Mouse (Mus musculus): Measurements from ENCODE around the gene Carmil1. TPM values are rescaled to one million over a fixed set of nuclear protein-coding genes. Genes with fewer than 3 reads are reported as not detected.
"Not testable (repeated sequence)": the region's sequence is repeated elsewhere in the genome, so short reads cannot be mapped to it uniquely, and the experiment has no call there.

The Carmil1 gene
- total RNA-seq, 2 experiments from 2014 or later: 7.1 to 9.5 TPM

GRCm38 (mm10) chr13:24110329-24110728, 170.3 kb downstream of the Carmil1 start:
- DNase-seq: no peak
- intact Hi-C loops (cut with DNase I): no loop called here

GRCm38 (mm10) chr13:24108282-24108681, 172.3 kb downstream of the Carmil1 start:
- DNase-seq: no peak
- intact Hi-C loops (cut with DNase I): no loop called here

- intact Hi-C loops (cut with DNase I): no loop called here
- no peak for DNase-seq
Observed at GRCm38 (mm10) chr13:24107058-24107457, 173.5 kb downstream of the Carmil1 start.

- intact Hi-C loops (cut with DNase I): no loop called here
- no peak for DNase-seq
Observed at GRCm38 (mm10) chr13:24105838-24106237, 174.8 kb downstream of the Carmil1 start.

GRCm38 (mm10) chr13:24105340-24105669, 175.3 kb downstream of the Carmil1 start:
- intact Hi-C loops (cut with DNase I): no loop called here
- DNase-seq: no peak

- intact Hi-C loops (cut with DNase I); DNase-seq: not testable (repeated sequence)
Observed at GRCm38 (mm10) chr13:24104611-24105339, 175.8 kb downstream of the Carmil1 start.

GRCm38 (mm10) chr13:24104016-24104415, 176.6 kb downstream of the Carmil1 start:
- intact Hi-C loops (cut with DNase I): no loop called here
- DNase-seq: no peak

GRCm38 (mm10) chr13:24103152-24103551, 177.4 kb downstream of the Carmil1 start:
- intact Hi-C loops (cut with DNase I): no loop called here
- no peak for DNase-seq

- intact Hi-C loops (cut with DNase I): no loop called here
- no peak for DNase-seq
Observed at GRCm38 (mm10) chr13:24102256-24102655, 178.3 kb downstream of the Carmil1 start.

GRCm38 (mm10) chr13:24101157-24102130, 179.2 kb downstream of the Carmil1 start:
- DNase-seq: no peak
- intact Hi-C loops (cut with DNase I): no loop called here

GRCm38 (mm10) chr13:24100516-24101094, 180.0 kb downstream of the Carmil1 start:
- intact Hi-C loops (cut with DNase I): no loop called here
- no peak for DNase-seq

GRCm38 (mm10) chr13:24096573-24096972, 184.0 kb downstream of the Carmil1 start:
- intact Hi-C loops (cut with DNase I): no loop called here
- no peak for DNase-seq

GRCm38 (mm10) chr13:24094825-24095547, 185.6 kb downstream of the Carmil1 start:
- intact Hi-C loops (cut with DNase I): no loop called here

GRCm38 (mm10) chr13:24093108-24093507, 187.5 kb downstream of the Carmil1 start:
- intact Hi-C loops (cut with DNase I): no loop called here
- DNase-seq: no peak

More at GRCm38 (mm10) chr13:24094825-24095547, 185.6 kb downstream of the Carmil1 start:
- DNase-seq: no peak

- no peak for DNase-seq
- intact Hi-C loops (cut with DNase I): no loop called here
Observed at GRCm38 (mm10) chr13:24092073-24092472, 188.5 kb downstream of the Carmil1 start.

- intact Hi-C loops (cut with DNase I): no loop called here
- DNase-seq: no peak
Observed at GRCm38 (mm10) chr13:24082153-24082552, 198.4 kb downstream of the Carmil1 start.

- intact Hi-C loops (cut with DNase I): no loop called here
- DNase-seq: no peak
Observed at GRCm38 (mm10) chr13:24081698-24082097, 198.9 kb downstream of the Carmil1 start.

GRCm38 (mm10) chr13:24072588-24072987, 208.0 kb downstream of the Carmil1 start:
- intact Hi-C loops (cut with DNase I): no loop called here
- DNase-seq: no peak

- no peak for DNase-seq
- intact Hi-C loops (cut with DNase I): no loop called here
Observed at GRCm38 (mm10) chr13:24067553-24067952, 213.0 kb downstream of the Carmil1 start.

GRCm38 (mm10) chr13:24065536-24065935, 215.1 kb downstream of the Carmil1 start:
- no peak for DNase-seq
- intact Hi-C loops (cut with DNase I): no loop called here

- intact Hi-C loops (cut with DNase I): no loop called here
- no peak for DNase-seq
Observed at GRCm38 (mm10) chr13:24062770-24063169, 217.8 kb downstream of the Carmil1 start.

Measured in heart, postnatal 36 days (tissue).